Mouse (Mus musculus) right cerebral cortex, adult 2 months (tissue): ENCODE data around the gene Mark4.
A peak's percentile ranks its signal among the peaks of the same experiment; 100 is the strongest.

Experiments used
- DNase-seq, 2 experiments: peaks; one replicate each; pipeline ENCODE4 v3.0.0; 2021 to 2022; ENCODE audit warnings: low spot score in 2 of 2

Gene Mark4

GRCm38 (mm10) chr7:19470308-19470707 lies 11.7 kb upstream of the Mark4 start:
- DNase-seq, result no peak

DNA sequence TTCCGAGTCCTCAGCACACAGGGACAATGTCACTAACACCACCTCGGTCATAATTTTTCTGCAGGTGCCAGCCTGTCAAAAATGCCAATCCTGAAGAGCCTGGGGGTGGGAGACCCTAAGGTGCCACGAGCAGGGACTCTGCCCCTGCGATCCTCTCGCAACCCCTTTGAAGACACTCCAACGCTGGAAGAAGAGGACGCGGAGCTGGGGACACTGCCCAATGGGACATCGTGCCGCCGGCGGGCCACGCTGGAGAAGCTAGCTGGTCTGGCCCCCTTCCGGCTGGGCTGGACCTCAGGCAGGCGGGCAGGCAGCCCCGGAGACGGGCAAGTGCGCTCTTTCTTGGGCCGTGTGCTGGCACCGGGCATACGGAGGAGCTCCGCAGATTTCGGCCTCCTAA lies 10.8 kb upstream of the Mark4 start:
- no peak for DNase-seq

GRCm38 (mm10) chr7:19468279-19468678 lies 9.7 kb upstream of the Mark4 start:
- no peak for DNase-seq

DNA sequence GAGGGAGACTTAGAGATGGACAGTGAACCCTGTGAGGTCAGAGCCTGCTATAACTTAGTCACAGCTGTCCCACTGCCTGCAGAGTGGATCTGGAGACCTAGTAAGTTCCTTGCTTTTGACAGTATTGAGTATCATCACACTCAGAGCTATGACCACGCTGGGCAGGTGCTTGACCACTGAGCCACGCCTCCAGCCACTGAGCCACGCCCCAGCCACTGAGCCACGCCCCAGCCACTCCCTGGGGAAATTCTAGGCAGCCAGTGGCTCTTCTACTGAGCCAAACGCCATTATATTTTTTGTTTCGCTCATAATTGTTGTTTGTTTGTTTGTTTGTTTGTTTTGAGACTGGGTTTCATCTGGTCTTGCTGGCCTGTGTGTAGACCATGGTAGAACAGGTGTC lies 9.0 kb upstream of the Mark4 start:
- DNase-seq, result no peak

DNA sequence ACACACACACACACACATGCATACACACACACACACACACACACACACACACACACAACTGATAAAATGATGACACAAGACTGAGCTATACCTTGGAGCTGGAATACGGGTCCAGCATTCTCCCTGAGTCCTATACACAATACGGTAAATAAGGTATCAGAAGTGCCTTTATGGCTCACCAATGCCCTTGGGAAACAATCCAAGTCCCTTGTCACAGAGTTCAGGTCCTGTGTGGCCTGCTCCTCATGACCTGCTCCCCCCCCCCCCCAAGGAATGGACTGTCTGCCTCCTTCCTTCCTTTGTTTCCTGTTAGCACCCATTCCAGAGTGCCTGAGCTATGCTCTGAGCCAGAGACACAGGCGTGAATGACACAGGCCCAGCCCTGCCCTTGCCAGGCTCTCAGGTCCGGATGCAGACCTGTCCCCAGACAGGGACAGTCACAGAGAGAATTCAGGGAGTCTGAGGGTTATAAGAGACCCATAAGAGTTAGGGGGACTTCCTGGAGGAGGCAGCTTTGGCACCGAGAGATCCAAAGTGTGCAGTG lies 8.1 kb upstream of the Mark4 start:
- no peak for DNase-seq

DNA sequence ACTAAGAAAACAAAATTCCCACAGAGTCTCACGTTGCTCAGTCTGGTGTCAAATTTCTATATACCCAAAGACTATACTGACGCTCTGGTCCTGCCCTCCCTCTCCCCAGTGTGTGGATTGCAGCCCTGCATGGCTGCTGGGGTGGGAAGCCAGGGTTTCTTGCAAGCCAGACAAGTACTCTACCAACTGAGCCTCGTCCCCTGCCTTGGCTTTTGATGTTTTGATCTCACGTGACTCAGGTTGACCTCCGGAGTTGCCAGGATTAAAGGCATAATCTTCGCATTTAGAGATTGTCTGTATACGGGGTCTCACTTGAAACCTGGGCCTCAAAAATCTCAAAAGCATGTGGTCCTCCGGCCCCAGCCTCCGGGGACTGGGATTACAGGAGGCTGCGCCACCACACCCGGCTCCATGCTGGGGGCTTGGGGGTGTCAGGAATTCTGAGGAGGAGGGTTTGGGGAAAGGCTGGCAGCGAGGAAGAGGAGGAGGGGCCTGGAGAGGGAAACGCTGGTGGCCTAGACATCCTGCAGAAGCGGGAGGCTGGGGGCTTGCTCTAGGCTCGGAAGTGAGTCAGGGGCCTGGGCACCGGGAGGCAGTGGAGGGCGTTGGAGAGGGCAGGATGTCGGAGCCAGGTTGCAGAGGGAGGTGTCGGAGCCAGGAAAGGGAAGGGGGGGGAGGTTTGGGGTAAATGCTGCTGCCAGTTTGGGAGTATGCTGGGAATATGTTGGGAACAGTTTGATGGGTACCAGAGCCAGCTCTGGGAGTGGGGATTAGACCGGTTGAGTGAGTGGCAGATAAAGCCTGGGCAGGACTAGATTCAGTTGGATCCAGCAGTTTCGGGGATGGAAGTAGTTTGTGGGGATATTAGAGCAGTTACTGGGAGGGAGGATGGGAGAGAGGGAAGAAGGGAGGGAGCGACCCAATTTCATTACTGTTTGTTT lies 6.0 kb upstream of the Mark4 start:
- DNase-seq, result no peak

DNA sequence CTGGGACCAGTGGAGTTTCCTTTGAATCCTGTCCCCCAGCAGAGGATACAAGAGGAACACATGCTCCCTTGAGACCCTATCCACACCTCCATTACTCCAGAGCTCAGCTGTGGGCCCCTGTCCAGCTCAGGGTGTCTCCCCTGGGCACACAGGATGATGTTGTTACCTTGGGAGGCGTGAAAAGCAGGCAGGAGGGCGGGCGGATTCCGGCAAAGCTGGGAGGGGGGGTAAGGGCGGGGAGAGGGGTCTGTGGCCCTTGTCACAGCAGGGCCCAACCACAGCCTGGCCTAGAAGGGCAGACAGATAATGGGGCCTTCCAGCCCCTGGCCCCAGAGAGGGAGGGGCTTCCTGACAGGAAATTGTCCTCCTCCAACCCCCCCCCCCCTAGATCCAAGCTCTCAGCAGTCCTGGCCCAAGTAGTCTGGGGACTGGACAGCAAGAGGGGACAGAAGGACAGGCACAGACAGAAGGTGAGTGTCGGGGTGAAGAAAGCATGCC lies 4.3 kb upstream of the Mark4 start, which contains the start of gene Exoc3l2:
Gene Exoc3l2, plus strand, starts transcription at position 448 of the 498 bp plus-strand sequence.
- DNase-seq, result no peak

GRCm38 (mm10) chr7:19462443-19462842 lies 3.8 kb upstream of the Mark4 start:
- no peak for DNase-seq

- peak; percentile 78 to 79 for DNase-seq
Observed at GRCm38 (mm10) chr7:19461488-19461887, 2.9 kb upstream of the Mark4 start.

DNA sequence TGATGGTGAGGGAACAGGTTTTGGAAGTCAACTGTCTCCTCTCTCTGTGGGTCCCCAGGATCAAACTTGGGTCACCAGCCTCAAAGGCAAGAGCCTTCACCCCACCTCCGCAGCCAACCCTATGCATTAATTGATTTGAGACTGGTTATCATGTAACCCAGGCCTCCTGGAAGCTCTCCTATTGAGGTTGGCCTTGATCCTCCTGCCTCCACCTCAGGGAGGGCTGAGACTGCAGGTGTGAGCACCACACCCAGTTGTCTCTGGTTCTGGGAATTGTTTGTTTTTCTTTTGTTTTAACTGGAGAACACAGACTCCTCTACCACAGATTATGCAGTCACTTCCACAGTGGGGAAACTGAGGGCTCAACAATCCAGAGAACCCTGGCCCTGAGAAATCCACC lies 1.9 kb upstream of the Mark4 start:
- DNase-seq, result no peak

DNA sequence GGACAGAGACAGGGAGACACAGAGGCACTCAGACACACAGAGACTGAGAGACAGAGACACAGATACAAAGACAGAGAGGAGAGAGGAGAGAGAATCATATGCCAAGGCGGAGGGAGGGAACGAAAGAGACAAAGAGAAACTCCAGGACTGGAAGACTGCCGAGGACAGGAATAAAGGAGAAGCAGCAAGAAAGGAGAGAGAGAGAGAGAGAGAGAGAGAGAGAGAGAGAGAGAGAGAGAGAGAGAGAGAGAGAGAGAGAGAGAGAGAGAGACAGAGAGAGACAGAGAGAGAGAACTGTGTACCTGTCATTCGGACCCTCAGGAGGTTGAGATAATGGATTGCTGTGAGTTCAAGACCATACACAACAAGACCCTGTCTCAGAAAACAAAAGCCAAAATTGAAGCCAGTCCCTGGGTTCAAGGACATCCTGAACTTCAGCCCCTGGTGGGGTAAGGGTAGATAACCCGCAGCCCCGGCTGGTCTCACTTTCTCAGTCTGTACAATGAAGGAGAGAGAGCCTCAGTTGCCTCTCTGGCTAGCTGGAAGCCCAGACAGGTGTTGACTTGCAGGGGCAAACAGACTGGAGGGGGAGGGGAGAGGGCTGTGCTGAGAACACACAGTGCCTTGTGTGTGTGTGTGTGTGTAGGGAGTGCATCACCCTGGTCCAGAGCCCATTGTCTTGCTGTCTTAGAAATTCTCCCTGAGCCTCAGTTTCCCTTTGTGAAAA lies 686 bp upstream of the Mark4 start:
- no peak for DNase-seq

DNA sequence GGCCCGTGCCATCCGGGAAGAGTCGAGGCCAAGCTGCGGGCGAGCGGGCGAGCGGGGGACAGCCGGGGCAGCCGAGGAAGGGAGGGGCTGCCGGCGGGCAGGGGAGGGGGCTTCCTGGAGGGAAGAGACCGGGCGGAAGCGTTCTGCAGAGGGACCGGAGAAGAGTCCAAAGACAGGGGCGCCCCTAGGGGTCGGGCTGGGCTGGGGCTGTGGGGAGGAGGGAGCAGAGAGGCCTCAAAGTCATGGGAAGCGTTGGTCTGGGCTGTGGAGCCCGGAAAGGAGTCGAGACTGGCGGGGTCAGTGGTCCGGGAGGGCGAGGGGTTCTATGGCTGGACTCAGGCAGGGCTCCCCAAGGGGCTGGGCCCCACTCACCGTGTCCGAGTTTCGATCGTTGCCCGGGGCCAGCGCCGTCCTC lies 542 bp downstream of the Mark4 start:
- DNase-seq, result peak in 1 of 2 experiments; percentile 22

DNA sequence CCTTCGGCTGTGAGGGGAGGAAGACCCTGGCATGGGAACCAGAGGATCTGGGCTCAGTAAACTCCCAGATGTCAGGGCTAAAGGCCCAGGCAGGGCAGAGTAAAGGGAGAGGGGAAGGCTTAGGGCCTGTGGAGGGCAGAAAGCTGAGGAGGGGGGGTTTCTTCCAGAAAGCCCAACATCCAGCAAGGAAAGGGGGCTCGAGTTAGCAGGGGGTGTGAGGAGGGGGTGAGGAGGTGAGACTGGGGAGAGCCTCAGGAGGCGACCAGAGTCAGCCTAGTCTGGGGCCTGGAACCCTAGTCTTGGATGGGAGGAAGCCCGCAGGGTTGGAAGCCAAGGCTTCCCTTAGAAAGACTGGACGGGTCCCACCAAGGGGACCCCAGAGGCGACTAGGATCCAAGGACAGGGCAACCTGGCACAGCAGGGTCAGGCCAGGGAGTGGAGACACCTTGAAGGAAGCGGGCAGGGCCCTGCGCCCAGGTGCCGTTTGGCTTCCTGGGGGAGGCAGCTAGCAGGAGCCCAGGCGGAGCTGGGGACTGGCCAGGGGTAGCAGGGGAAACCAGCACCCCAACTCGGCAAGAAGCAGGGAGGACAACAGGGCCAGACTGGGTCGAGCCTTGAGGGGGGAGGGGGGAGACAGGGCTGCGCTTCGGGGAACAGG lies 1.1 kb downstream of the Mark4 start:
- DNase-seq, result no peak

- peak; percentile 36 to 41 for DNase-seq
Observed at GRCm38 (mm10) chr7:19456628-19457027, 2.0 kb downstream of the Mark4 start.

DNA sequence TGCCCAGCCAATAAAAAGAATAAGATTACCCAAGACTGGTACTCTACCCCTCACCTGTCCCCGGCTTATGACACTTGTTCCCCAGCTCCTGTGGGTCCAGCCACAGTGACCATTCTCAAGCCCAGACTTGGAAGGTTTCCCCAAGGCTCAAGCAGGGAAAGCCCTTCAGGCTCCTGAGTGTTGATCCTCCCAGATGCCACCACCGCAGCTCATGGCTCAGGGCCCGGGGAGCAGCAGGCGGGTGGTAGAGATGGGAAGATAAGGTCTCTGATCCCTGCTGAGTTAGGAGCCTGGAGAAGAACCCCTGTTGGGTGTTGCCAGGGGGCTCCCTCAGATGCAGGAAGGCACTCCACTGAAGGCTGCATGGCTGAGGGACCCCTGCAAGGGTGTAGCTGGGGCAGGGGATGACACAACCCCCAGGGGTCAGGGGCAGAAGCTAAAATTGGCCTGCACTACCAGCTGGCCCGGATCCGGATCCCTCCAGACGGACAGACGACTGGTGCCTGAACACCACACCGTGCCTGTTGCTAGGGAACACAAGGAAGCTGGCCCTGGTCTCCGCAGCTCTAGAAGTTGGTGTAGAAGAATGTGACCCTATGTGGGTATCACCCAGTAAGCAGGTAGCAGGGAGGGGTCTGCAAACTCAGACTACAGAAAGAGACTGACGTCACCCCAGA lies 2.7 kb downstream of the Mark4 start:
- DNase-seq, result no peak

DNA sequence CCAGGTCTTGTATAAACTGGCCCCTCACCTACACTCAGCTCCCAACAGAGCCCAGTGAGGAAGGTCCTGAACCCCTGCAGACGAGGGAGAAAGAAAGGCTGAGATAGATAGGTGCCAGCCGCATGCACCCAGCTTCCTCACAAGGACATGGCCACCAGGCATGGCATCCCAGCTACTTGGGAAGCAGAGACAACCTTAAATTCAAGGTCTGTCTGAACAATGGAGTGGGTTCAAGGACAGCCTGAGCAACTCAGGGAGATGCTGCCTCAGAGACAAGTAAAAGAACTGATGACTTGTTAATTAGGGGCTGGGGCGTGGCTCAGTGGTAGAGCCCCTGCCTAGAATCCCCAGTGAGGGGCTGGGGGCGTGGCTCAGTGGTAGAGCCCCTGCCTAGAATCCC lies 3.4 kb downstream of the Mark4 start:
- DNase-seq, result no peak

DNA sequence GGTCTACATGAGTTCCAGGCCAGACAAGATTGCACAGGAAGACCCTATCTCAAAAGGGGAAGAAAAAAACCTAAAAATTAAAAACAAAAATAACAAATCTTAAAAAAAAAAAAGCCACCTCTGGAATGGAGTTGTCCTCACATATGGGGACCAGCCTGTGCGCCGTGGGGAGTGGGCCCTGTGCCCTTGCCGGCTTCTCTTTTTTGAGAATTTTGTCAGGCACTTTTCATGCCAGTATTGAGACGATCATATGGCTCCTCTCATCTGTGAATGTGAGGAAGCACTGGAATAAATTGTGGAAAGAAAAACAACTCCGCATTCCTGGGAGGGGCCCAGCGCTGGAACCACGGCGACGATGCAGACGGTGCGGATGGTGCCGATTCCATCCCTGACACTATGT lies 9.5 kb downstream of the Mark4 start:
- DNase-seq, result no peak

- no peak for DNase-seq
Observed at GRCm38 (mm10) chr7:19447689-19448088, 10.9 kb downstream of the Mark4 start.

GRCm38 (mm10) chr7:19444801-19445200 lies 13.8 kb downstream of the Mark4 start:
- no peak for DNase-seq

DNA sequence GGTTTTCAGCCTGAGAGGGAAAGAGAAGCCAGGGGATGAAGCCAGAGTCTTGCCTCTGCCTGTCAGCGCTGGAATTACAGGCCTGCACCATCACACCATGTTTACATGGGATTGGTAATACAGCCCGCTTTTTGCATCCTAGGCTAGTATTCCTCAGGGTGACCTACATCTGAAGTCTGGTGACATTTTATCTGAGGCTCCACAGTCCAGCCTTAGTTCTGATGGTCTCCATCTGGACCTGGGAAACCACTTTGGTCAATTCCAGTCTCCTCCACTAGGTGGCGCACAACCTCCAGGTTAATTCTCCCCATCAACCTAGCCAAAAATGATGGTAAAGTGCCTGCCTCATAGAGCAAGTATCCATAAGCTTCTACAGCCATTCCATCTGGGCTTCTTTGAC lies 15.3 kb downstream of the Mark4 start:
- DNase-seq, result peak; percentile 92

GRCm38 (mm10) chr7:19441448-19442091 lies 17.1 kb downstream of the Mark4 start:
- no peak for DNase-seq
